Mouse (Mus musculus) hindlimb bud, embryonic 11.5 days (tissue): Measurements from ENCODE around the gene Pde8b.

Source experiments
- DNase-seq: peaks from one replicate; pipeline ENCODE4 v3.0.0-alpha.2; 2012; ENCODE audit warnings: low read depth, low spot score; ENCODE audit errors: extremely low spot score

Pde8b gene

GRCm38 (mm10) chr13:95086033-95086432 lies 164.1 kb downstream of the Pde8b start:
- DNase-seq: no peak

DNA sequence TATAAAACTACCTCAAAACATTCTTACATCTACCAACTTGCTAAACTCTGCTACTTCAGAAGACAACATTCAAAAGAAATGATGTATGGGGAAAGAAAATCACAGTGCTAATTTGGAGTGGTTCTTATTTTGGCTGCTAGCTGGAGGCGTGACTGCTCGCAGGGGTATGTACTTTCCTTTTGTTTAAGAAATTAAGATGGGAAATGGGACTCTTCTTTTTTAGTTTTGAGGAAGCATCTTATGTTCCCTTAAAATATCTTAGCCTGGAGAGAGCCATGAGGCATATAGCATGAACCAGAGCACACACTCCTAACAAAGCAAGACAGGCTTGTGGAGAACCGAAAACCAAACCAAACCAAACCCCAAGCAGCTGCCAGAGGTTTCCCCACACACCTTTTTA lies 167.5 kb downstream of the Pde8b start:
- DNase-seq: no peak

DNA sequence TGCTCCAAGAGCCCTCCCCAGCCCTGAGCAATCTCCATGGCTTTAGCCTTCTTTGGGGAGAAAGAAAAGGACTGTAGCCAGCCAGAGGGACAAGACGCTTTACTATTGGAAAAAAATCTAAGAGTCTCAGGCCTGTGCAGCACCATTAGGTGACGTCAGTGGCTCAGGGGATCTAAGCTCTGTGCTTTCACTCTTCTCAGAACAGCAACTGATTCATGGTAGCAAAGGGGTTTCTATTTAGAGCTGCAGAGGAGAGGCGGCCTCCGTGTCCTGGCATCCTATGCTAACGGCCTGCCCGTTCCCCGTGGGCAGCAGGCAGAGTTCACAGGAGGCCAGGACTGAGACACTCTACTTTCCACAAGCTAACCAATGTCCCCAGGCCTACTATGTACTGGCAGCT lies 169.1 kb downstream of the Pde8b start:
- no peak for DNase-seq

GRCm38 (mm10) chr13:95078492-95078891 lies 171.6 kb downstream of the Pde8b start:
- DNase-seq: no peak

DNA sequence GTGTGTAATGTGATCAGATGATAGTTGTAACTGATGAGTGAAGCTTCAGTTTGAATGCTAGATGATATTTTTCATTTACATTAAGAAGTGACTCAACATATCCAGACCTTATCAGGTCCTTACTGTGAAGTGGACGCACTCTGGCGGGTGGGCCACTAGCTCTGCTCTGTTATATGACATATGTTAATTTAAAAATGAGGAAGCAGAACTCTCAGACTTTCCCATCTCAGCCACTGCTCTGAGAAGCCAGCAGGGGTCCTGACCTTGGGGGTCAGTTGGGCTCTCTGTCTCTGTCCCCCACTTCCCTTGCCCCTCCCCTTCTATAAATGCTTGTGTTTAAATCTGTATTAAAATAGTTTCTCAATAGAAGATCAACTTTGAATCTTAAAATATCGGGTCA lies 172.4 kb downstream of the Pde8b start:
- DNase-seq: no peak

GRCm38 (mm10) chr13:95076142-95076541 lies 174.0 kb downstream of the Pde8b start:
- DNase-seq: no peak

DNA sequence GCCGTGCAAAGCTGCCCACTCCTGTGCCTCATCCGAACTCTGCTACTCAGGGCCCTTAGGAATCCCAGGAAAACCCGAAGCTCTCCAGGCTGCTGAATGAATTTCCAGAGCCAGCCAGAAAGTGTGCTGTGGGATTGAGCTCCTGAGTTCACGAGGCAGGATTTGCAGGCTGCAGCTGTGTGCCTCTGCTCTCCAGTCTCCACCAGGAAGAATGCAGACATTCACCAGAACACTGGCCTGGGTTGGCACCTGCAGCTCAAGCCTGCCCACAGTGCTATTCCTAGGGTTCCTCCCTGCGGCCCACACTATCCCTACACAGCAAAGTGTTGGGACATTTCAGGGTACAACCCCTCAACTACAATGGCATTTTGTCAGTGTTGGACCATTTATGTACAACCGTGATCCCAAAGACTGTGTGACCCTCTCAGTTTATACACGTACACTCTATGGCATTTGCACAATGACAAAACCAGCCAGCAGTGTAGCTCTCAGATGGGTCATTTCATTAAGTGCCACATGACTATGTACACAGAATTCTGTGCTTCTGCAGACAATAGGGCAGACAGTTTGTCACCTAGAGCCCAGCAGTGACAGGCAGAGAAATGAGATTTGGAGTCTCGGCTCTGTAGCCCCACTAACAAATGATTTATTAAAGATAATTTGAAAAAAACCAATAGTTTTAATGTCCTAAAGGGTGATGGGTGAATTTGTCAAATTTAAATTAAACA lies 176.5 kb downstream of the Pde8b start:
- no peak for DNase-seq

- no peak for DNase-seq
Measured at GRCm38 (mm10) chr13:95070268-95070667, 179.9 kb downstream of the Pde8b start.

DNA sequence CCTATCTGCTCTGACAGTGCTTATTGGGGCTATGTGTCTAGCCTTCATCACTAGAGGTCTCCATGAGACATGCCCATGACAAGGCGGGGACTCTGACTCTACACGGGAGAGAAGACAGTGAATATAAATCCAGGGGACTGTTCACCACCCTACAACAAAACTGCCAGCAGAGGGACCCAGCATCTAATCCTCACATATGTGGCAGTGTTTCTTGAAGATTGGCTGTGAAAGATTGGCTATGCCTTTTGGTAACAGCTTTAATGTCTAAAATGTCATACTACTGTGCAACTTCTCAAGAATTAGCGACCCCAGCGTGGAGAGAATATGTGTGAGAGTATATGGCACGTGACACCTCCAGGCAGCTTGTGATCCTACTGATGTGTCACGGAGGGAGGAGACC lies 182.3 kb downstream of the Pde8b start:
- DNase-seq: no peak

DNA sequence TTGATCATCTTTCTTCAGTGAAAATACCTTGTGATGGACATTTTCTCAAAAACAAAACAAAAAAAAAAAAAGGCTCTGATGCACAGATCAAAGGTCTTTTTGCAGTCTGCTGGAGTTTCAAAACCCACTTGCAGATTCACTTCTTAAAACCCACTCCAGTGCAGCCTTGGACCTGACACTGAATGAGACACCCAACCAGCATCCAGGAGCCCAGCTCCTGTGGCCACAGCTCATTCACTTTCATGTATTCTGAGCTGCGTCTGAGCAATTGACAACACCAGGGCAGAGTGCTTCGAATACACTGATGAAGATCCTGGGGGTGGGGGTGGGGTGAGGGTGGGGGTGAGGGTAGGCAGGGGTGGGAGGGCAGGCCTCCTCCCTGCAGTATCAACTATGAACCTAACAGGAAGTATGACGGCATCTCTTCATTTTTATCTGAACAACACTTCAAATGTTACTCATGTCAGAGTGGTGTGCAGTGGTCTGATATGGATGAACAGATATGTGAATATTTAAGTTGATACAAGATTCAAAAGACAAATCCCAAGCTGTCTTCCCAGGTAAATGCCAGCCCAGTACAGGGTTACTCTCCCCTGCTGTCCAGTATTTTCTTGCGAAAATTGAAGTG lies 186.6 kb downstream of the Pde8b start:
- no peak for DNase-seq

- DNase-seq: no peak
Measured at GRCm38 (mm10) chr13:95058885-95059284, 191.3 kb downstream of the Pde8b start.

GRCm38 (mm10) chr13:95056501-95057280 lies 193.4 kb downstream of the Pde8b start:
- no peak for DNase-seq

GRCm38 (mm10) chr13:95055742-95056388 lies 194.3 kb downstream of the Pde8b start:
- DNase-seq: no peak

GRCm38 (mm10) chr13:95052421-95052820 lies 197.7 kb downstream of the Pde8b start:
- no peak for DNase-seq

GRCm38 (mm10) chr13:95050398-95050797 lies 199.7 kb downstream of the Pde8b start:
- DNase-seq: no peak

DNA sequence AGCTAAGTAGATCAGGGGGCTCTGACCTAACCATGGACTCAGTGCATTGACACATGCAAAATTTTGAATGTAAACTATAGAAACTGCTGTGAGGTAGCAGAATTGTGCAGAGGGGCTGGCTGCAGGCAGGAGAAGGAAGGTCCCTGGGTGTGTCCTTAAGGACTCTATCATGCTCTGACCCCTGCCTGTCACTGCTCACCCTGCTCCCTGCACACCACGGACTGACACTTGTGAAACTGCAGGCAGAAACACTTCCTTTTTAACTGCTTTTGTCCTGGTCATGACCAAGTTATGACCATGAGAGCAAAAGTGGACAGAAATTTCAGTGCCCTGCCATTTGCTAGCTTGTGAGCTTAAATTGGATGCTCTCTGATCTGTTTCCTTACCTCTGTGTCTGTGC lies 206.0 kb downstream of the Pde8b start:
- no peak for DNase-seq

GRCm38 (mm10) chr13:95040140-95040738 lies 209.9 kb downstream of the Pde8b start:
- DNase-seq: no peak

DNA sequence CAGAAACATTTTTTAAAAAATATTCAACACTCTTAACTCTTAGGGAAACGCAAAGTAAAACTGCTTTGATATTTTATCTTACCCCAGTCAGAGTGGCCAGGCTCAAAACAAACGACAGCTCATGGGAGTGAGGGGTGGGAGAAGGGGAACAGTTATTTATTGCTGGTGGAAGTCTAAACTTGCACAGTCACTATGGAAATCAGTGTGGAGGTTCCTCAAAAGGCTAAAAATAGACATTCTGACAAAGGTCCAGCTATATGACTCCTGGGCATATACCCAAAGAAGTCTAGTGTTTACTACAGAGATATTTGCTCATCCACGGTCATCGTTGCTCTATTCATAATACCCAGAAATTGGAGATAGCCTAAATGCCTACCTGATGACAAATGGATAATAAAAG lies 211.9 kb downstream of the Pde8b start:
- no peak for DNase-seq

GRCm38 (mm10) chr13:95034715-95035114 lies 215.4 kb downstream of the Pde8b start:
- no peak for DNase-seq

GRCm38 (mm10) chr13:95034094-95034493 lies 216.0 kb downstream of the Pde8b start:
- DNase-seq: no peak

DNA sequence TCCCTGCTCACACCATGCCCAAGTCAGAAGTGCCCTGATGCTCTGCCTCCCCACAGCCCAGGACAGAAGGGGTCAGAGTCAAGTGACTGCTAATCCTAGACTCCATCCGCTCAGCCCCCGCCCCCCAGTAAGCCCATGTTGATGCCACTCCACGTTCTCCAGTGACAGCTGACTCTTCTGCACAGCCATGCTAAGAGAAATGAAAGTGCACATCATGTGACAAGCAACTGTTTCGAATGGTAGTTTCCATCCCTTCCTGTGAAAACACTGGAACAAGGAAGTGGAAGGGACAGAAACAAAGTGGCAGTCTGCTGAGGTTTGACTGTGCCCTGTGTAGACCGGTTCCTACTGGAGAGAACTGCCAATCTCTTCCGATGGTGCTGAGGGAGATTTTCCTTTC lies 217.2 kb downstream of the Pde8b start:
- no peak for DNase-seq
